Comparison of ENCODE assay signal across 8 mouse cellular contexts in the genomic region with DNA sequence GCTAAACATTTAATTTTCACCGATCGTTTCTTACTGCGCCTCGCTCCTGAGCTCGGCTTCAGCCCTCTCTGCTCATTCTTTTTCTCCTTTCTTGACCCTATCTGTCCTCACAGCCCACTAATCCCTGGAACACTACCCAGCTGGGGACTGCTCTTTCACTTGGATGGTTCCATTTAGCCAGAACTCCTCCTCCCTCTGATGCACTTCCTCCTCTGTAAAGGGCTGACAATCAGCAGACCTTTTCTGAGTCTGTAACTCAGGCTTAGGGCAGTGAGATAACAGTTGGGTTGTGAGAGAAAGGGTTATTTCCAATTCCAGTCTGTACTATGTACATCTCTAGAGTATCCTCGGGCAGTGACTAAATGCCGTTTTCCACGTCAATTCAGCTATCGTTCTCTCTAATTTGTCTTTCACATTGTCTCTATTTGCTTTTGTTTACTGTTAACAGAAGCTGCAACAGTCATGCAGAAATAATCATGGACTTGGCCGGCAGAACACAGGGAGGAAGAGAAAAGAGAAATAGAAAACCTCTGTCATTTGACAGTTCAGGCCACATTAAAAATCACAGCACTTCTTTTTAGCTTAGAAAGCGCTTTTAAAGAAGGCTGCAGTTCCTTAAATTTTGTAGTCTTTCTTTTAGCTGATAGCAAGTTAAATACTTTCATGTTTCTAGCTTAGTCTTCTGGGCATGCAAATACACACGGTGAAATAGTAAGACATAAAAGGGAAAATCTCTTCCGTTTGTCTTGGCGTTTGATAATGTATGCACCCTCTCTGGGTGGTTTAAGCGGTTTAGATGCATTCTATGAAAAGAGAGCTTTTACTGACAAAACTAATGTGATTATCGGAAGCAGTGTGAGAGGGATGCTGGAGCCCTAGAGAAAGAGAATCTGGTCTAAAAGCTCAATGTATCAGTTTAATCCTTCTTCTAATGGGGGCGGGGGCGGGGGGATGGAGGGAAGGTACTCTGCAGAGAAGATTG.
DNase-seq lines count a peak whose midpoint lies in the region; ATAC-seq lines count a peak whose summit lies in the region.

No protein-coding gene starts in this region.

- ATAC-seq in erythroid progenitor cell, adult 5-6 weeks (replicated peaks; ENCODE audit: low FRiP score, poor library complexity, severe bottlenecking) = no peak

- DNase-seq in kidney, postnatal 10 days = peak; percentile 14
- DNase-seq in kidney, adult 18-20 months = no peak
- DNase-seq in cerebellum, adult 9-11 months = peak; percentile 65
- peak; percentile 60 for DNase-seq in heart, adult 8-10 months (ENCODE audit: low spot score)
- peak; percentile 28 for DNase-seq in mesoderm, embryonic 11.5 days (ENCODE audit: low read depth, low spot score)
- no peak for DNase-seq in gastrocnemius, postnatal 10 days
- DNase-seq in lung, postnatal 25 days (ENCODE audit: low spot score) = no peak

Comparison
In these comparisons a context has a peak if more than half of its experiments do, and no peak if none do; other contexts are left out.
1. DNase-seq: peak in kidney, postnatal 10 days (single experiment), cerebellum, adult 9-11 months (single experiment), heart, adult 8-10 months (single experiment) and mesoderm, embryonic 11.5 days (single experiment); none in kidney, adult 18-20 months (single experiment), gastrocnemius, postnatal 10 days (single experiment) and lung, postnatal 25 days (single experiment).